Mouse (Mus musculus): ENCODE data around the gene AA986860. TPM values are rescaled to one million over a fixed set of nuclear protein-coding genes. Genes with fewer than 3 reads are reported as not detected.
A peak's percentile ranks its signal among the peaks of the same experiment; 100 is the strongest.

AA986860 gene
- total and polyA plus RNA-seq, 2 experiments from 2014 or later, result 0.48 to 2.3 TPM

GRCm38 (mm10) chr1:130716513-130717290, 15.1 kb upstream of the AA986860 start:
- peak; percentile 14 for ATAC-seq (ENCODE audit: insufficient read depth, low read depth)
- peak overlapping the region; percentile 96 for H3K4me2 ChIP-seq (ENCODE audit: low read depth, low read length)
- H3K4me1 ChIP-seq (ENCODE audit: control insufficient read depth, insufficient read depth), result peaks cover 3% of the 10 kb centered on the region; the same call in 1 of the 2 replicates
- WGBS, result under 1% methylated on average over 42 of the region's 42 CpGs
- no peak; the same call in 1 of the 2 replicates for TF ChIP-seq EP300 (IDR thresholded peaks at IDR 0.05; ENCODE audit: low read depth)
- TF ChIP-seq CTCF (IDR thresholded peaks at IDR 0.05; ENCODE audit: low read depth), result no peak
- peak; percentile 32 for DNase-seq (ENCODE audit: low spot score)
- H3K36me3 ChIP-seq (replicated peaks; ENCODE audit: control insufficient read depth, insufficient read depth, low read length), result peaks cover 10% of the 10 kb centered on the region
- peak overlapping the region; percentile 88 for H3K27ac ChIP-seq (ENCODE audit: low read depth)
- H3K4me3 ChIP-seq (ENCODE audit: low read depth, low read length), result peak overlapping the region; percentile 65
- H3K9ac ChIP-seq (replicated peaks; ENCODE audit: low read depth, low read length), result peak overlapping the region; percentile 76
- H3K27me3 ChIP-seq (ENCODE audit: control insufficient read depth, insufficient read depth, low read length), result no peaks in the 10 kb centered on the region
- H3K9me3 ChIP-seq (replicated peaks; ENCODE audit: control insufficient read depth, low read length), result no peaks in the 10 kb centered on the region

DNA sequence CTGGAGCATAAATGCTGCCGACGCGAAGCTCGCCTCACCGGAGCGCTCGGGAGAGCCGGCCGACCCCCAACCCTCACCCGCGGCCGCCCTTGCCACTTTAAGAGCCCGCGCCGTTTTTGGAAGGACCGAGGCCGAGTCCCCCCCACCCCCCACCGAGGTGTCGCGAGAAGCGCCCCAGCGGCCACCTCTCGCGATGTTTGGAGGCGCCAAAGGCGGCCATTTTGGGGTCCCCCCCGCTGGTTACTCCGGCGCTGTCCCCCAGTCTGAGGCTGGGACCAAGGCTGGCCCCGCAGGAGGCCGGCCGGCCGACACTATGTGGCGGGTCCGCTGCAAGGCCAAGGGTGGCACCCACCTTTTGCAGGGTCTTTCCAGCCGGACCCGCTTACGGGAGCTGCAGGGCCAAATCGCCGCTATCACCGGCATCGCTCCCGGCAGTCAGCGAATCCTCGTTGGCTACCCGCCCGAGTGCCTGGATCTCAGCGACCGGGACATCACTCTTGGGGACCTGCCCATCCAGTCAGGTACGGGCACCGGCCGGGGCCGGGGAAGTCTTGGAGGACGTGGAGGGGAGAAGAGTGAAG, 14.4 kb upstream of the AA986860 start, which contains the start of gene Yod1:
Gene Yod1 (plus strand): TSS at position 37 of the 581 bp plus-strand sequence.
- DNase-seq (ENCODE audit: low spot score), result peak; percentile 86
- H3K36me3 ChIP-seq (replicated peaks; ENCODE audit: control insufficient read depth, insufficient read depth, low read length), result peaks cover 9% of the 10 kb centered on the region
- TF ChIP-seq EP300 (IDR thresholded peaks at IDR 0.05; ENCODE audit: low read depth) (peak; percentile 95), CTCF (IDR thresholded peaks at IDR 0.05; ENCODE audit: low read depth) (no peak; the same call in 1 of the 2 replicates)
- H3K9me3 ChIP-seq (replicated peaks; ENCODE audit: control insufficient read depth, low read length), result no peaks in the 10 kb centered on the region
- under 1% methylated on average over 53 of the region's 54 CpGs for WGBS
- peak within 1 kb of the TSS; percentile 65 for H3K4me3 ChIP-seq (ENCODE audit: low read depth, low read length)
- no peaks in the 10 kb centered on the region for H3K27me3 ChIP-seq (ENCODE audit: control insufficient read depth, insufficient read depth, low read length)
- peak within 1 kb of the TSS; percentile 76 for H3K9ac ChIP-seq (replicated peaks; ENCODE audit: low read depth, low read length)
- peak within 1 kb of the TSS; percentile 96 for H3K4me2 ChIP-seq (ENCODE audit: low read depth, low read length)
- peaks cover 3% of the 10 kb centered on the region; the same call in 1 of the 2 replicates for H3K4me1 ChIP-seq (ENCODE audit: control insufficient read depth, insufficient read depth)
- H3K27ac ChIP-seq (ENCODE audit: low read depth), result peak within 1 kb of the TSS; percentile 88
- peak; percentile 81 for ATAC-seq (ENCODE audit: insufficient read depth, low read depth)

GRCm38 (mm10) chr1:130724206-130724605, 7.6 kb upstream of the AA986860 start:
- H3K36me3 ChIP-seq (replicated peaks; ENCODE audit: control insufficient read depth, insufficient read depth, low read length), result peaks cover 8% of the 10 kb centered on the region
- H3K9ac ChIP-seq (replicated peaks; ENCODE audit: low read depth, low read length), result no peak overlapping the region
- ATAC-seq (ENCODE audit: insufficient read depth, low read depth), result no peak
- DNase-seq (ENCODE audit: low spot score), result no peak
- H3K4me1 ChIP-seq (ENCODE audit: control insufficient read depth, insufficient read depth), result no peaks in the 10 kb centered on the region
- no peak overlapping the region for H3K27ac ChIP-seq (ENCODE audit: low read depth)
- no peak overlapping the region for H3K4me3 ChIP-seq (ENCODE audit: low read depth, low read length)
- H3K27me3 ChIP-seq (ENCODE audit: control insufficient read depth, insufficient read depth, low read length), result no peaks in the 10 kb centered on the region
- H3K9me3 ChIP-seq (replicated peaks; ENCODE audit: control insufficient read depth, low read length), result no peaks in the 10 kb centered on the region
- no peak for TF ChIP-seq EP300 (IDR thresholded peaks at IDR 0.05; ENCODE audit: low read depth)
- no peak for TF ChIP-seq CTCF (IDR thresholded peaks at IDR 0.05; ENCODE audit: low read depth)
- WGBS, result 84% methylated on average over 5 of the region's 5 CpGs
- H3K4me2 ChIP-seq (ENCODE audit: low read depth, low read length), result no peak overlapping the region

DNA sequence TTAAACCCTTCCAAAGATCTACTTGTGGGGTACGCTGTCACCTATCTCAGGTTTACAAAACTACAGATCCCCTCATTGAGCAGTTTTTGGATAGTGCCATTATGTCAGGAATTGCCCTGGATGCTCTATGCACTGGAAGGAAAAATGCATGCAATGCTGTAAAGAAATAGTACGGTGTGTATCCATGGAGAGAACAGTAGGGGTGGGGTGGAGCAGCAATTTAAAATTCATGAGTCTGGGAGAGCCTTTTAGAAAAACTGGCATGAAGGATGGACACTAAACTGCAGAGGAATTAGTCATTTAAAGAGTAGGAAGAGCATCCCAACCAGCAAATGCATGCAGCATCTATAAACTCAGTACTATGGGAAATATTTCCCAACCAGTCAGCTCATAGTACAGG, 5.4 kb upstream of the AA986860 start:
- TF ChIP-seq EP300 (IDR thresholded peaks at IDR 0.05; ENCODE audit: low read depth) (no peak), CTCF (IDR thresholded peaks at IDR 0.05; ENCODE audit: low read depth) (no peak)
- no peak for DNase-seq (ENCODE audit: low spot score)
- Histone ChIP-seq H3K36me3 (replicated peaks; ENCODE audit: control insufficient read depth, insufficient read depth, low read length) (no peaks in the 10 kb centered on the region), H3K4me2 (ENCODE audit: low read depth, low read length) (no peak overlapping the region), H3K9ac (replicated peaks; ENCODE audit: low read depth, low read length) (no peak overlapping the region), H3K9me3 (replicated peaks; ENCODE audit: control insufficient read depth, low read length) (no peaks in the 10 kb centered on the region), H3K4me3 (ENCODE audit: low read depth, low read length) (no peak overlapping the region), H3K4me1 (ENCODE audit: control insufficient read depth, insufficient read depth) (no peaks in the 10 kb centered on the region), H3K27me3 (ENCODE audit: control insufficient read depth, insufficient read depth, low read length) (no peaks in the 10 kb centered on the region), H3K27ac (ENCODE audit: low read depth) (no peak overlapping the region)
- 95% methylated on average over 2 of the region's 2 CpGs for WGBS
- ATAC-seq (ENCODE audit: insufficient read depth, low read depth), result no peak

- Histone ChIP-seq H3K27ac (ENCODE audit: low read depth) (no peak overlapping the region), H3K4me3 (ENCODE audit: low read depth, low read length) (no peak overlapping the region), H3K4me2 (ENCODE audit: low read depth, low read length) (no peak overlapping the region), H3K36me3 (replicated peaks; ENCODE audit: control insufficient read depth, insufficient read depth, low read length) (no peaks in the 10 kb centered on the region), H3K9ac (replicated peaks; ENCODE audit: low read depth, low read length) (no peak overlapping the region), H3K4me1 (ENCODE audit: control insufficient read depth, insufficient read depth) (no peaks in the 10 kb centered on the region), H3K9me3 (replicated peaks; ENCODE audit: control insufficient read depth, low read length) (no peaks in the 10 kb centered on the region), H3K27me3 (ENCODE audit: control insufficient read depth, insufficient read depth, low read length) (no peaks in the 10 kb centered on the region)
- ATAC-seq (ENCODE audit: insufficient read depth, low read depth) (no peak), DNase-seq (ENCODE audit: low spot score) (peak; percentile 23)
- TF ChIP-seq CTCF (IDR thresholded peaks at IDR 0.05; ENCODE audit: low read depth) (no peak), EP300 (IDR thresholded peaks at IDR 0.05; ENCODE audit: low read depth) (no peak)
- WGBS, result 57% methylated on average over 1 of the region's 1 CpGs
These were observed 3.7 kb upstream of the AA986860 start for GRCm38 (mm10) chr1:130728070-130728469.

Measured in heart, postnatal 0 days (tissue).